Mouse (Mus musculus): ENCODE measurements at regions not wholly inside any gene's neighbourhood (a gene's known extent, or its start where the extent isn't known, plus 50 kb on each side); places are given as distances from the start of the nearest gene placed in this dataset.
A peak's percentile ranks its signal among the peaks of the same experiment; 100 is the strongest.
"Not testable (repeated sequence)": the region's sequence is repeated elsewhere in the genome, so short reads cannot be mapped to it uniquely, and the experiment has no call there.

- no peak for TF ChIP-seq CTCF (IDR thresholded peaks at IDR 0.05; ENCODE audit: borderline replicate concordance, extremely low read depth, insufficient read depth, insufficient read length)
- no peak for TF ChIP-seq POLR2A (IDR thresholded peaks at IDR 0.05; ENCODE audit: borderline replicate concordance, extremely low read depth, insufficient read depth, insufficient read length, poor library complexity, severe bottlenecking)
- DNase-seq (ENCODE audit: low read depth), result no peak
Observed at GRCm38 (mm10) chr12:69467363-69467762, 95.1 kb upstream of the Gm9887 start.

- DNase-seq (ENCODE audit: low read depth), result no peak
- no peak for TF ChIP-seq POLR2A (IDR thresholded peaks at IDR 0.05; ENCODE audit: borderline replicate concordance, extremely low read depth, insufficient read depth, insufficient read length, poor library complexity, severe bottlenecking)
- no peak for TF ChIP-seq CTCF (IDR thresholded peaks at IDR 0.05; ENCODE audit: borderline replicate concordance, extremely low read depth, insufficient read depth, insufficient read length)
Observed at GRCm38 (mm10) chr12:69464906-69465305, 92.6 kb upstream of the Gm9887 start.

- DNase-seq (ENCODE audit: low read depth), result not testable (repeated sequence)
Observed at GRCm38 (mm10) chr12:69463327-69463726, 91.1 kb upstream of the Gm9887 start.

DNA sequence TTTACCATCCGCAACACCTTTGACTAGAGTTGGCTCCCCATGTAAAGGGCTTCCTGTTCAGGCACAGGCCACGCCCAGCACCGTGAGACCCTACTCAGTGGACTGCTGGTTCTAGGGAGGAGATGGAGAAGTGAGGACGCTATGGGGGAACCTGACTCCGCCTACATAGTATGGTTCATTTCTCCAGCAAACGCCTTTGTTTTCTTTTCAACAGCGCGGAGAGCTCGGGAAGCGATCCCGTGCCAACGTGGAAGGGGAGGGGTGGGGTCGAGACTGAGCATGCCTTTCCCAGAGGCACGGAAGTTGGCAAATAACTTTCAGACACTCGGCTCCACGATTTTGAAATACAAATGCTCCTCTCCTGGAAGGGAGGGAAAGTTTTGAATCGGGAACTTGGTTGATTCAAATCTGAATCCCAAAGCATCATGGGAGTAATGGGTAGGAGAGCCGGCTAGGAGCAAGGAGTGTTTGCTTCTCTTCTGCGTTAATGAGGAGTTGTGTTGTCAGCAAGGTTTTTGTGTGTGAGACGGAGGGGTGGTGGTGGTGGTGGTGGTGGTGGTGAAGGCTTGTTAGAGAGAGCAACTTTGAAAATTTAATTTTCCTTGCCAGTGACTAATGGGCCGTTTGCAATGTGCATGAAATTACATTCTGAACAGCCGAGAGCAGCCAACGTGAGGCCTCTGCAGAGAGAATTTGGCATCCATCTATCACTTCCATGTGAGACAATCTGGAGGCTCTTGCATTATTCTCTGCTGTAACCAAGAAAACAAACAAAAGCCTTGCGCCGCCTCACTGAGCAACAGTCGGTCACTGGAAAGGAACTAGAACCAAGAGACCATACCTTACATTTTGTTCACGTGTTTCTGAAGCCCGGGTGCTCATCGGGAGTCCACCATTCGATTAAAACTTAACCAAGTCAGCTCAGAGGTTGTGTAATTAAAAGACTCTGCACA lies 89.9 kb upstream of the Gm9887 start:
- peak; percentile 87 for DNase-seq (ENCODE audit: low read depth)
- TF ChIP-seq POLR2A (IDR thresholded peaks at IDR 0.05; ENCODE audit: borderline replicate concordance, extremely low read depth, insufficient read depth, insufficient read length, poor library complexity, severe bottlenecking), result no peak
- no peak for TF ChIP-seq CTCF (IDR thresholded peaks at IDR 0.05; ENCODE audit: borderline replicate concordance, extremely low read depth, insufficient read depth, insufficient read length)

DNA sequence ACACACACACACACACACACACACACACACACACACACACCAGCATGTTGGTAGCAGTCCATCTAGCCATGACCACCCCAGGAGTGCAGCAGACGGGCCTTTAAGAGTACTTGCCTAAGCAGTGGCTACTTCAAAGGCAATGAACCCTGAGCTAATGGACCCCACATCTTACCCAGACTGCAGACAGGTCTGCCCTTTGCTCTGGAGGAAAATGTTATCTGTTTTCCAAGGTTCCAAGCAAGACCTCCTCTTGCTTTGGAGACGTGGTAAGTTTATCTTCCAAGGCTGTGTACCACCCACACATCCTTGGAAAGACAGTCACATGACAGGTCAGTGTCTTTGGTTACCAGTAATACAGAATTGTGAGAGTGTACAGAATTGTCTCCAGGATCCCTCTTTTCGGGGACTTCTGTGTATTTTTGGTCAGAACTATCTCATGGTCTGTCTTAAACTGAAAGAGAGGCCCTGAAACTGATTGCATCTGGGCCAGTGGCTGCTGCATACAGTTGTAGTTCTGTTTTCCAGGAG lies 88.4 kb upstream of the Gm9887 start:
- no peak for TF ChIP-seq POLR2A (IDR thresholded peaks at IDR 0.05; ENCODE audit: borderline replicate concordance, extremely low read depth, insufficient read depth, insufficient read length, poor library complexity, severe bottlenecking)
- TF ChIP-seq CTCF (IDR thresholded peaks at IDR 0.05; ENCODE audit: borderline replicate concordance, extremely low read depth, insufficient read depth, insufficient read length), result no peak
- no peak for DNase-seq (ENCODE audit: low read depth)

GRCm38 (mm10) chr12:69458170-69458841 lies 86.0 kb upstream of the Gm9887 start:
- TF ChIP-seq POLR2A (IDR thresholded peaks at IDR 0.05; ENCODE audit: borderline replicate concordance, extremely low read depth, insufficient read depth, insufficient read length, poor library complexity, severe bottlenecking) (no peak), CTCF (IDR thresholded peaks at IDR 0.05; ENCODE audit: borderline replicate concordance, extremely low read depth, insufficient read depth, insufficient read length) (no peak)
- DNase-seq (ENCODE audit: low read depth), result no peak

DNA sequence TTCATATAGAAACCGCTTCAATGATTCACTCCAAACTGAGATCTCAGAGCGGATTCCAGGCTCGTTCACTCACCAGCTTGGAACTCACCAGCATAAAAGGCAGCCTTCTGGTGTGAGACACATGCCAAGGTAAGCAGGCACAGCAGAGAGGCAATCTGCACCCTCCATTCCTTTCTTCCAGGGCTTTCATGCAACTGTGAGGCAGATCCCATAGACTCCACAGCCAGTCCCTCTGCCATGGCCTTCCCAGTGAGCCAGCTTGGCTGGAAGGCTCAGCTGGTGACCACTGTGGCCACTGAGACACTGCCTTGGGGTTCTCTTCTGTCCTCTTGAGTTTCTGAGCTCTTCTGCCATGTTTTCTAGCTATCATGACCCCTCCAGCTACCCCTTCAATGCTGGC lies 84.5 kb upstream of the Gm9887 start:
- no peak for TF ChIP-seq POLR2A (IDR thresholded peaks at IDR 0.05; ENCODE audit: borderline replicate concordance, extremely low read depth, insufficient read depth, insufficient read length, poor library complexity, severe bottlenecking)
- TF ChIP-seq CTCF (IDR thresholded peaks at IDR 0.05; ENCODE audit: borderline replicate concordance, extremely low read depth, insufficient read depth, insufficient read length), result no peak
- peak; percentile 64 for DNase-seq (ENCODE audit: low read depth)

- DNase-seq (ENCODE audit: low read depth), result no peak
- TF ChIP-seq CTCF (IDR thresholded peaks at IDR 0.05; ENCODE audit: borderline replicate concordance, extremely low read depth, insufficient read depth, insufficient read length) (no peak), POLR2A (IDR thresholded peaks at IDR 0.05; ENCODE audit: borderline replicate concordance, extremely low read depth, insufficient read depth, insufficient read length, poor library complexity, severe bottlenecking) (no peak)
Observed at GRCm38 (mm10) chr12:69456116-69456515, 83.9 kb upstream of the Gm9887 start.

DNA sequence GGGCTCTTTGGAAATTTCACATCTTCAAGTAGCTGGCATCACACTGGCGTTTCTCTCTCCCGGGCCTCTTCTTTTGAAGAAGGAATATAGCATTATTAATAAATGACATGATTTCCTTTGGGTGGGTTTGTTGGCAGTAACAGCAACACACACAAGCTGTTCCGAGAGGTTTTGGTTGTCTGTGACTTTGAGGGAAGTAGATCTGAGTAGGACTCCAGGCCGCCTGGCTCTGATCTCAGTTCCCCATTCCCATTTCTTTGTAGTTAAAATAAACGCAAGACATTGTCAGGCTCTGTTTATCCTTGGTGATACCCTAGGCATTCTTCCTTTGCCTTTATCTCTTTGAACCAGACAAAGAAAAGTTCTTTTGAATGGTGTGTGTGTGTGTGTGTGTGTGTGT lies 83.3 kb upstream of the Gm9887 start:
- TF ChIP-seq POLR2A (IDR thresholded peaks at IDR 0.05; ENCODE audit: borderline replicate concordance, extremely low read depth, insufficient read depth, insufficient read length, poor library complexity, severe bottlenecking) (no peak), CTCF (IDR thresholded peaks at IDR 0.05; ENCODE audit: borderline replicate concordance, extremely low read depth, insufficient read depth, insufficient read length) (no peak)
- DNase-seq (ENCODE audit: low read depth), result peak; percentile 53

GRCm38 (mm10) chr12:69453544-69453943 lies 81.3 kb upstream of the Gm9887 start:
- no peak for TF ChIP-seq POLR2A (IDR thresholded peaks at IDR 0.05; ENCODE audit: borderline replicate concordance, extremely low read depth, insufficient read depth, insufficient read length, poor library complexity, severe bottlenecking)
- no peak for TF ChIP-seq CTCF (IDR thresholded peaks at IDR 0.05; ENCODE audit: borderline replicate concordance, extremely low read depth, insufficient read depth, insufficient read length)
- DNase-seq (ENCODE audit: low read depth), result no peak

DNA sequence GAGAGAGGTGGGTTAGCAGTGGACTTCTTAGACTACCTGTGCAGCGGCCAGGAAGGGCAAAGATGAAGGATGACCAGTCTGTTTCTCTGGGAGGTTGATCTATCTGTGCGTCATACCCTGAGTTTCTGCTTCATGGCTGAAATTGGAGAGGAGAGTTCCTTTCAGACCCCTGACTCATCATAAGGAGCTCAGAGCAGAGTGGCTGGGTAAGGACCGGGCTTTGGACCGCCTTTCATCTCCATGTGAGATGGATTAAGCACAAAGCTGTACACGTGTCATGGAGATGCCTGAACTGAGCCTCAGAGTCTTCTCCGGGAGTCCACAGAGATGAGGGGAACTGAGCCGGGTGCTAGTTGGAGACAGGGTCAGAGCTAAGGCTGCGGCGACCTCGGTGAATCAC lies 80.7 kb upstream of the Gm9887 start:
- no peak for DNase-seq (ENCODE audit: low read depth)
- TF ChIP-seq POLR2A (IDR thresholded peaks at IDR 0.05; ENCODE audit: borderline replicate concordance, extremely low read depth, insufficient read depth, insufficient read length, poor library complexity, severe bottlenecking), result no peak
- TF ChIP-seq CTCF (IDR thresholded peaks at IDR 0.05; ENCODE audit: borderline replicate concordance, extremely low read depth, insufficient read depth, insufficient read length), result no peak

Measured in brain, embryonic 14.5 days (tissue).